Mouse (Mus musculus) ES-E14 (cell line): Measurements from ENCODE around the gene Arcn1. TPM values are rescaled to one million over a fixed set of nuclear protein-coding genes. Genes with fewer than 3 reads are reported as not detected.

ENCODE experiments used
- DNase-seq: peaks from one replicate; pipeline ENCODE4 v3.0.0-alpha.2; 2013; ENCODE audit warnings: low read depth, low spot score
- H3K27ac ChIP-seq: 2 replicates; pipeline ENCODE4 v1.5.1; 2012; ENCODE audit warnings: low read depth, mild to moderate bottlenecking, low read length, moderate library complexity, mixed read lengths; ENCODE audit not compliant: poor library complexity, insufficient read depth, severe bottlenecking
- H3K36me3 ChIP-seq: 2 replicates; pipeline ENCODE4 v1.6.1; 2012; ENCODE audit warnings: mild to moderate bottlenecking, low read length, moderate library complexity, mixed read lengths; ENCODE audit not compliant: control insufficient read depth, poor library complexity, insufficient read depth, severe bottlenecking
- H3K4me1 ChIP-seq, 2 experiments: fragments of 150-350 bp in 1 of 2; sonication (generic) in 1 of 2; 2 replicates each; pipeline ENCODE4 v1.6.1; 2012; ENCODE audit warnings: low read length in 2 of 2, mild to moderate bottlenecking in 1 of 2, mixed read lengths in 1 of 2; ENCODE audit not compliant: control insufficient read depth in 2 of 2, insufficient read depth in 2 of 2, poor library complexity in 1 of 2
- H3K4me3 ChIP-seq, 2 experiments: fragments of 150-350 bp in 1 of 2; sonication (generic) in 1 of 2; 2 replicates each; pipeline ENCODE4 v1.5.1; 2012; ENCODE audit warnings: low read length in 2 of 2, low read depth in 1 of 2, mild to moderate bottlenecking in 1 of 2, mixed read lengths in 1 of 2; ENCODE audit not compliant: insufficient read depth in 1 of 2, poor library complexity in 1 of 2, severe bottlenecking in 1 of 2
- H3K9ac ChIP-seq: 2 replicates; pipeline ENCODE4 v1.6.1; 2012; ENCODE audit warnings: low read depth, mild to moderate bottlenecking, low read length, mixed read lengths; ENCODE audit not compliant: poor library complexity, insufficient read depth, severe bottlenecking
- H3K9me3 ChIP-seq: fragments of 150-350 bp; sonication (generic); 2 replicates; pipeline ENCODE4 v1.6.1; 2012; ENCODE audit warnings: low read depth, mild to moderate bottlenecking, low read length; ENCODE audit not compliant: control insufficient read depth, insufficient read depth
- CHD2 ChIP-seq: IDR thresholded peaks from 2 replicates; pipeline ENCODE4 v1.6.1; 2014; ENCODE audit warnings: mild to moderate bottlenecking, low read depth, low read length, inconsistent platforms
- HCFC1 ChIP-seq: IDR thresholded peaks from 2 replicates; pipeline ENCODE4 v1.6.1; 2012; ENCODE audit warnings: low read length, inconsistent platforms, borderline replicate concordance; ENCODE audit not compliant: insufficient read depth
- MAFK ChIP-seq: IDR thresholded peaks from 2 replicates; pipeline ENCODE4 v1.6.1; 2014; ENCODE audit warnings: mild to moderate bottlenecking, low read depth, low read length, inconsistent platforms; ENCODE audit not compliant: insufficient read depth
- ZC3H11A ChIP-seq: IDR thresholded peaks from 2 replicates; pipeline ENCODE4 v1.6.1; 2012; ENCODE audit warnings: low read depth, mild to moderate bottlenecking, inconsistent platforms, low read length, borderline replicate concordance
- ZNF384 ChIP-seq: IDR thresholded peaks from 2 replicates; pipeline ENCODE4 v1.6.1; 2012; ENCODE audit warnings: low read depth, low read length, inconsistent platforms
- in situ Hi-C, 2 experiments: fragments of 600-800 bp; cut with MboI; formaldehyde crosslinking; loops; one replicate each; pipeline ENCODE4 v1.15.1; 2025; ENCODE audit warnings: low sequenced_read_pairs in 2 of 2, inconsistent platforms in 1 of 2; ENCODE audit not compliant: unreplicated experiment in 2 of 2
- total RNA-seq: library from RNA; depleted of rRNA; stranded (reverse); fragments of 300-350 nt; gene quantifications from 2 replicates; pipeline ENCODE4 v1.2.3, GENCODE M21; 2012

Gene Arcn1
- total RNA-seq, 1 experiment, result 72.3 TPM

DNA sequence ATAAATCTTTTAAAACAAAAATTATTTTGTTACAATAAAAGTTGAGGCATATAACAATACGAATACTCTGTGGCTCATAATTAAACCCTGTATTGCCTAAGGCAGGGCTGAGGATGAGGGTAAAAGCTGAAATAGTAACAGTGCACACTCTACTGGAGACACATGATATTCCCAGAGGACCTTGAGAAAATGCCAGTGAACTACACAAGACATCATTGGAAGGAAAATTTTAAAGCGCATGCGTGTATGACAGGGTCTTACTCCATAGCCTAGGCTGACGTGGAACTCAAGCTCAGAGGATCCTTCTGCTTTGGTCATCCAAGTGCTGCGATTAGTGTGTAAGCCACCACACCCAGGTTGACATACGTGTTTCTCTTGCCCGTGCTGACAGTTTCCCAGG, 19.2 kb downstream of the Arcn1 start:
- peaks cover 9% of the 10 kb centered on the region for H3K36me3 ChIP-seq
- no peak overlapping the region for H3K4me3 ChIP-seq
- TF ChIP-seq MAFK, result no peak
- TF ChIP-seq ZC3H11A, result no peak
- no peak for TF ChIP-seq CHD2
- TF ChIP-seq ZNF384, result no peak
- TF ChIP-seq HCFC1, result no peak
- no peaks in the 10 kb centered on the region for H3K4me1 ChIP-seq
- H3K9me3 ChIP-seq, result no peaks in the 10 kb centered on the region
- H3K9ac ChIP-seq, result no peak overlapping the region
- DNase-seq, result no peak
- no peak overlapping the region for H3K27ac ChIP-seq
- in situ Hi-C loops, result no loop called here

DNA sequence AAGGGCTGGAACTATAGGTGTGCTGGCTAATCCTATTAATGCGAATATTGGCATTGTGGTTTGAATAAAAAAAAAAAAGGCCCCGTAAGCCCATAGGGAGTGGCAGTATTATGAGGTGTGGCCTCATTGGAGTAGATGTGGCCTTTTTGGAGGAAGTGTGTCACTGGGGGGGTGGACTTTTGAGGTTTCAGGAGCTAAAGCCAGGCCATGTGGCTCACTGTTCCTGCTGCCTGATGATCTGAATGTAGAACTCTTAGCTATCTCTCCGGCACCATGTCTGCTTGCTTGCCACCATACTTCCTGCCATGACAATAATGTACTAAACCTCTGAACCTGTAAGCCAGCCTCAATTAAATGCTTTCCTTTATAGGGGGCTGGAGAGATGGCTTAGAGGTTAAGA, 20.3 kb downstream of the Arcn1 start:
- Histone ChIP-seq H3K4me3 (no peak overlapping the region), H3K9me3 (no peaks in the 10 kb centered on the region), H3K9ac (no peak overlapping the region), H3K36me3 (peaks cover 9% of the 10 kb centered on the region), H3K4me1 (no peaks in the 10 kb centered on the region), H3K27ac (no peak overlapping the region)
- no peak for DNase-seq
- in situ Hi-C loops, result no loop called here
- TF ChIP-seq ZC3H11A (no peak), ZNF384 (no peak), HCFC1 (no peak), MAFK (no peak), CHD2 (no peak)

DNA sequence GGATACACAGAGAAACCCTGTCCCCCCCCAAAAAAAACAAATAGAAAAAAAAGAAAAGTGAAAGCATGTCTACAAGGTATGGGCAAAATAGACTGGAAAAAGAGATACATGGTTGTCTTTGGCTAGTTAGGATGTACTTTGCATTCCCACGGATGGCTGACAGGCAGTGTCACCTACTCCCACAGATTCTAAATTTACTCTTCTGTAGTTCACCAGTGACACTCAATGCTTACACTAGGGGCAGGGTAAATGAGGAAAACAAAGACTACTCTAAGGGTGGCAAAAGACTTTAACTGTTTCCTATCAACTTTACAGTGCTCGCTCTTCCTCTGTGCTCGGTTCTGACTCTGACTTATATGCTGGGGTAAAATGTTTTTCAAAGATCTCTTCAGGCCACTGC, 21.0 kb downstream of the Arcn1 start:
- no peaks in the 10 kb centered on the region for H3K9me3 ChIP-seq
- DNase-seq, result no peak
- no peak for TF ChIP-seq CHD2
- no peak for TF ChIP-seq ZNF384
- TF ChIP-seq MAFK, result no peak
- TF ChIP-seq HCFC1, result no peak
- no peak for TF ChIP-seq ZC3H11A
- no peaks in the 10 kb centered on the region for H3K4me1 ChIP-seq
- H3K4me3 ChIP-seq, result no peak overlapping the region
- H3K36me3 ChIP-seq, result peaks cover 8% of the 10 kb centered on the region
- in situ Hi-C loops, result no loop called here
- H3K9ac ChIP-seq, result no peak overlapping the region
- no peak overlapping the region for H3K27ac ChIP-seq

DNA sequence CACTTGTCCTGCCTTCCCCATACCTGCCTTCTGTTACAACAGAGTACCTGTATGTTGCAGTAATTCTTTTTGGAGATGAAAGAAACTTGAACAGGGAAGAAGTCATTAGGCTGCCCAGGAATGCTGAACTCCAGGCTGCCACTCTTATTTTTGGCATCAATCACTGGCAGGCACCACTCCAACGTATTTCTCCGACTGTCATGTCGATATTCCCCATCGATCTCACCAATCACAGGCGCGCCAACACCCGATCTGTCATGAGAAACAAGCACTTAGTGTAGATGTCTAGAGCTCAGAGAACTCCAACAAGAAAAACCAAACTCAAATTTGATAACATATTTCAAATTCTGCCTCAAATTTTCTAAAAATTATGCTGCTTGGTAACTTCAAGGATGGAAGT, 22.3 kb downstream of the Arcn1 start:
- H3K9ac ChIP-seq, result no peak overlapping the region
- DNase-seq, result no peak
- H3K4me3 ChIP-seq, result no peak overlapping the region
- H3K27ac ChIP-seq, result no peak overlapping the region
- no peaks in the 10 kb centered on the region for H3K4me1 ChIP-seq
- in situ Hi-C loops, result no loop called here
- H3K9me3 ChIP-seq, result no peaks in the 10 kb centered on the region
- no peak for TF ChIP-seq HCFC1
- no peak for TF ChIP-seq ZNF384
- no peak for TF ChIP-seq MAFK
- no peak for TF ChIP-seq ZC3H11A
- no peak for TF ChIP-seq CHD2
- peaks cover 8% of the 10 kb centered on the region for H3K36me3 ChIP-seq

DNA sequence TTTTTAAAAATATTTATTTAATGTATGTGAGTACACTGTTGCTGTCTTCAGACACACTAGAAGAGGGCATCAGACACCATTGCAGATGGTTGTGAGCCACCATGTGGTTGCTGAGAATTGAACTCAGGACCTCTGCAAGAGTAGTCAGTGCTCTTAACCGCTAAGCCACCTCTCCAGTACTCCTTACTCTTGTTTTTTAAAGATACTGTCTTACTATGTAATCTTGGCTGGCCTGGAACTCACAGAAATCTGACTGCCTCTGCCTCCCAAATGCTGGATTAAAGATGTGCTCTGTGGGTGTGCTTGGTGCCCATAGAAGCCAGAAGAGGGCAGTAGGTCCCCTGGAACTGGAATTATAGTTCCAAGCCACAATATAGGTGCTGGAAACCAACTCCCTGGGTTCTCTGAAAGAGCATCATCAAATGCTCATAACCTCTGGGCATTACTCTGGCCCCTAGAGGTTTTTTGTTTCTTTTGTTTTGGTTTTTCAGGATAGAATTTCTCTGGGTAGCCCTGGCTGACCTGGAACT, 26.9 kb downstream of the Arcn1 start:
- Histone ChIP-seq H3K9me3 (no peaks in the 10 kb centered on the region), H3K9ac (no peak overlapping the region; the same call in 1 of the 2 replicates), H3K4me1 (no peaks in the 10 kb centered on the region), H3K36me3 (peaks cover 5% of the 10 kb centered on the region), H3K27ac (no peak overlapping the region), H3K4me3 (no peak overlapping the region)
- in situ Hi-C loops, result no loop called here
- TF ChIP-seq MAFK (no peak), CHD2 (no peak), ZC3H11A (no peak)
- no peak for DNase-seq
